Mouse (Mus musculus): ENCODE results near the gene Bhlhe41. TPM values are rescaled to one million over a fixed set of nuclear protein-coding genes. Genes with fewer than 3 reads are reported as not detected.

Bhlhe41 gene
- total RNA-seq, 4 experiments from 2014 or later: 21.7 to 62.2 (median 33.0) TPM

- no peak for DNase-seq
Observed at GRCm38 (mm10) chr6:145835359-145835758, 30.0 kb downstream of the Bhlhe41 start.

- no peak for DNase-seq
Observed at GRCm38 (mm10) chr6:145832927-145833326, 32.4 kb downstream of the Bhlhe41 start.

- DNase-seq: no peak
Observed at GRCm38 (mm10) chr6:145830617-145831016, 34.7 kb downstream of the Bhlhe41 start.

DNA sequence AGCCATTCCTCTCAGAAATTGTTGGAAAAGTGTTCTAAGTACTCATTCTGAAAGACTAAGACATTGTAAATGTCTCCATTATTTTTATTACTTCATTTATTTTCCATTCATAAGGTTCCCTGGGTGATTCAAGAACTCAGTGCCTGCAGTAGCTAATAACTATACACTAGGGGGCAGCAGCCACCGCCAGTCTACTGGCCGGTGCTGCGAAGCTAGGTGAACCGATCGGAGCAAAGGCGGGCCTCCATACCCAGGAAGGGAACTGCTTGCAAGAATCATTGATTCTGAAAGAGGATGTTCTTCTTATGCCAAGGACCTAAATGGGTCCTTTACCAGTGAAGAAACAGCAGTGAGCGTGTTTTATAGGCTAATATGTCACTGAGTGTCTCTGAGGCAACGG lies 35.2 kb downstream of the Bhlhe41 start:
- DNase-seq: peak; percentile 63

DNA sequence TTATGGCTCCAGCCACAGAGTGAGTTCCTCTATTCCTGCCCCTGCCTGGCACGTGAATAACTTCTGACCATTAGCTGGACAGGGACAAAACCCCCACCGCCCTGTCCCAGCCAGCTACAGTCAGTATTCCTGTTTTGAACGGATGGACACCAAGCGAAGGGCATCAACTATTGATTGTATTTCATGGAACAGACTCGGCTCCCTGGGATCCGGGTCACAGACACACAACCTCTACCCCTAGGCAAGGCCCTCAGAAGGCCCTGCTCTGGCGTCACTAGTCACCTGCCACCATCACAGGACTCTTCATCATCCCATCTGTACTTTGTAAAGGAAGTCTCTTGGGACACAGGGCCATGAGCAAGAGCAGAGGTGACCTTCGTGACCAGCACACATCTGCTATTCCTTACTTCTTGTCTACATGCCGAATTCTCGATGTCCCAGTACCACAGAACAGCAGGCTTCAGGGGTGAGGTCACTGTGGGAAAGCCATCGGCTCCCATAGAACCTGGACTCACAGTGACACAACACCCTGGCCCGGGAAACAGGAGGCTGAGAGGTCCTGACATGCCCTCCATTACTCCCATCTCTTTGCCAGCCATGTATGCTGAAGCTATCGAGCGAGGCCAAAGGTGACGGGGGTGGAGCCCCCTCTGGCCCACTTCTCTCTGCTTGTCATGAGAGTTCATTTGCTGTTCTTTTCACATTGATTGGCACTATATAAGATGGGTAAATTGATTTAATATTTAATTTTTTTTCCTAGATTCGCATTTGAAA lies 36.1 kb downstream of the Bhlhe41 start:
- no peak for DNase-seq

- DNase-seq: no peak
Observed at GRCm38 (mm10) chr6:145826305-145826704, 39.1 kb downstream of the Bhlhe41 start.

- DNase-seq: no peak
Observed at GRCm38 (mm10) chr6:145823588-145824234, 41.6 kb downstream of the Bhlhe41 start.

DNA sequence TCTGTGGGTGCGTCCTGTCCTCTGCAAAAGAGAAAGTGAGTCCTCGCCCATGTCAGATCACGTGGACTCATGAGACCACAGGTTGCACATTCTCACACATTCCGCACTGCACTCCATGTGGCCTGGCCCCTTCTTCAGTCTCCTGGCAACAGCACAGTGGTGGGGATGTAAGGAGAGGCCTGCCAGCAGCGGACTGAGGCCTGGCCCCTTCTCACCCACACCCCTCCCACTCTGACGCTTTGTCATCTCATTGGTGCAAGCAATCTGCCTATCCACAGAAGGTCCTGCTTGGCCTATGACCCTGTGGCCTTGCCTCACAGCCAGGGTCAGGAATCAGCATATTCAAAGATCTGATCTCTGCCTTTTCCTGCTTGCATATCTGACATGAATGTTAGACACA lies 42.3 kb downstream of the Bhlhe41 start:
- DNase-seq: no peak

DNA sequence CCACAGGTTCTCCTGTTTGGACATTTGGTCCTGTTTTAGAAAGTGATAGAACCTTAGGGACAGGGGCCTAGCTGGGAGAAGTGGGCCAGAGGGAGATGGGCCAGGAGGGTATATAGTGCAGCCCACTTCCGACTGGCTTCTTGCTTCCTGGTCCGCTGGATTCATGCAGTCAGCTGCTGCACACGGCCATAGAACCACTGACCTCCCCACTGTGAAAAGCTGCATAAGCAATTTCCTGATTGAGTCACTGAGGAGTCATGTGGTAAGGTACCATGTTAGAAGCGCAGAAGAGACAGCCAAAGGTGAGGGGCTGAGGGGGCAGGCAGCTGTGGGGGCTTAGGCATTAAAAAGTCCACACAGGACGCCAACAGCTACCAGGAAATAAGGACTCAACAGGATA lies 43.1 kb downstream of the Bhlhe41 start:
- no peak for DNase-seq

DNA sequence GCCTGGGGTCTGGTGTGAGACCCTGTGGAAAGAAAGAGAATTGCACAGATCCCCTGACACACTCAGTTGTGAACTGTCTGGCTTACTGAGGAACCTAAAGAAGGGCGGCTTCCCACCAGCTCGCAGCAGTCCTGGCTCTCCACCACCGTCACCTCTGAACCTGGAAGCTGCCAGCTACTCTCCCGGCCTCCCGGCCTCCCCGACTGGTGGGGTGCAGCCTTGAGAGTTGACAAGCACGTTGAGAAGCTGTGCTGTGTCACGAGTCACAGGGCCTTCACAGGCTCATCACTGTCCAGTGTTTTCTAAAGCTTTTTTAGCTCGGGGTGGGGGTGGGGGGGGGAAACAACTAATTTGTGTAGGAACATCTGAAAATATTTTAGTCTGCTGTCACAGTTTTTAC lies 46.2 kb downstream of the Bhlhe41 start:
- DNase-seq: peak; percentile 39

GRCm38 (mm10) chr6:145815200-145815599 lies 50.2 kb downstream of the Bhlhe41 start:
- no peak for DNase-seq

GRCm38 (mm10) chr6:145811174-145811573 lies 54.2 kb downstream of the Bhlhe41 start:
- DNase-seq: no peak

DNA sequence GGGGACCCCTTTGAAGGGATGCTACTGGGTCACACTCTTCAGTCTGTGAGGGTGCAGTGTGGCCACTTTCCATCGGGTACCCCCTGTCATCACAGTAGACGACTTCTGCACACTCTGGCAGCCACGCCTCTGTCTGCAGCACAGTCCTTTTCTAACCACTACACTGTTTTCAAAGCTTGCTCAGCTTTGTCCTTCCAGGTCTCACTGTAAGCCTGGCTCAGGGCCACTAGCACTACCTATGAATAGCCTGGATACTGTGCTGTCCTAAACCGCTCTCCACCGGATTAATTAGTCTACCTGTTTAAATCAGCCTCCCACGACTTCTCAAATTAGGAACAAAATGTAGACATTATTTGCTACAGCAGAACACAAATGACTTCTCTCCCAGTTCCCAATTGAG lies 55.3 kb downstream of the Bhlhe41 start:
- no peak for DNase-seq

DNA sequence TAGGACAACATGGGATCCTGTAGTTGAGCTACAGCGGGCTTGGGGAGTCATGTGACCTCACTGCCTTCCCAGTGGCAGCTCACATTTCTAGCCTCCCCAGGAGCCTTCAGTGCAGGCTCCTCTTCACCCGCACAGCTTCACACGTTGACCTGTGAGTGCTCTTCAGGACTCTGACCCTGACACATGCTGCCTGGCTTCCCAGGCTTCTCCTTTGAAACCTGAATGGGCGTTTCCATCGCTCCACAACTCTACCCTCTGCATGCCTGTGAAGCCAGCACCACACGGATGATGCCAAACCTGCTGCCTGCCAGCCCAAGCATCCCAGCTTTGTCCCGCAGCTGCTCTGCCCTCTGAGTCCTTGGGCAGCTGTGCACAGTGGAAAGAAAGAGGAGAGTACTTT lies 55.8 kb downstream of the Bhlhe41 start:
- DNase-seq: no peak

Other genes starting within 250 kb of the Bhlhe41 start
- under 1 TPM in 1 of 4 experiments, not detected in 3; 0.26 TPM for gene Tuba3b, start 249.8 kb downstream of the Bhlhe41 start, total RNA-seq (2022)
- 10 to 100 TPM; 72.3 to 88.2 (median 80.0) TPM for gene Rassf8, start 118.8 kb downstream of the Bhlhe41 start, total RNA-seq (2022)
- 10 to 100 TPM; 14.3 to 23.6 (median 19.0) TPM for gene Sspn, start 66.1 kb upstream of the Bhlhe41 start, total RNA-seq (2022)

All from adrenal gland, adult 8-10 months (tissue).